Mouse (Mus musculus) spleen, postnatal 0 days (tissue): Measurements from ENCODE around the gene Gm3149. TPM values are rescaled to one million over a fixed set of nuclear protein-coding genes. Genes with fewer than 3 reads are reported as not detected.

Experiments
- polyA plus RNA-seq: library from polyadenylated mRNA; unstranded; fragments of >200 nt; fragmentation: Nextera tagmentation; extraction: Ambion mirVana; gene quantifications from 2 replicates; pipeline ENCODE4 v1.2.1, GENCODE M21; 2015

Gene Gm3149
- polyA plus RNA-seq, result not detected in 2 replicates

GRCm38 (mm10) chr14:4316983-4317382 is at the start of gene Gm3149:
Gene Gm3149 (plus strand): TSS chr14:4317283.

GRCm38 (mm10) chr14:4334476-4335080 is 17.5 kb downstream of the Gm3149 start, which contains the start of gene 2610042L04Rik:
Gene 2610042L04Rik (plus strand): TSS chr14:4334763.

Other genes with a start within 250 kb of the Gm3149 start
- gene Gm3115, start 233.2 kb upstream of the Gm3149 start, polyA plus RNA-seq, result 0.10 TPM in 1 of 2 replicates, not detected in the other
- 0.11 TPM in 1 of 2 replicates, not detected in the other for gene Gm8108, start 206.8 kb upstream of the Gm3149 start, polyA plus RNA-seq
- not detected in 2 replicates for gene Gm3127, start 152.3 kb upstream of the Gm3149 start, polyA plus RNA-seq
- 0.12 TPM in 1 of 2 replicates, not detected in the other for gene Gm2974, start 134.7 kb upstream of the Gm3149 start, polyA plus RNA-seq
- 0.07 TPM in 1 of 2 replicates, not detected in the other for gene Gm3138, start 67.7 kb upstream of the Gm3149 start, polyA plus RNA-seq
- not detected in 2 replicates for gene 2610042L04Rik, start 17.5 kb downstream of the Gm3149 start, polyA plus RNA-seq
- not detected in 2 replicates for gene Gm3159, start 80.2 kb downstream of the Gm3149 start, polyA plus RNA-seq
- gene Gm3164, start 98.2 kb downstream of the Gm3149 start, polyA plus RNA-seq, result not detected in 2 replicates
- not detected in 2 replicates for gene Gm3173, start 113.7 kb downstream of the Gm3149 start, polyA plus RNA-seq
- gene Gm3182, start 164.5 kb downstream of the Gm3149 start, polyA plus RNA-seq, result not detected in 2 replicates
- not detected in 2 replicates for gene Gm3047, start 238.1 kb downstream of the Gm3149 start, polyA plus RNA-seq